Mouse (Mus musculus) v-Abl transformed pro-B cells (cell line): ENCODE measurements at regions not wholly inside any gene's neighbourhood (a gene's known extent, or its start where the extent isn't known, plus 50 kb on each side); places are given as distances from the start of the nearest gene placed in this dataset.

Experiments
- in situ Hi-C, 2 experiments: fragments of 400-800 bp; cut with MboI; formaldehyde crosslinking; loops; one replicate each; pipeline ENCODE4 v1.15.1; 2025; ENCODE audit not compliant: unreplicated experiment in 2 of 2

- in situ Hi-C loops = loop anchor here (5.0 to 25.0 kb wide), 3 partner anchors 317 to 622 kb away; partner anchors contain the start of gene Mad2l1 (in 2 of the 2)
These were observed 78.8 kb upstream of the Serbp1 start for GRCm38 (mm10) chr6:67159224-67159623.

GRCm38 (mm10) chr6:67158765-67159164 lies 79.2 kb upstream of the Serbp1 start:
- in situ Hi-C loops = loop anchor here (5.0 to 25.0 kb wide), 3 partner anchors 316 to 621 kb away; partner anchors contain the start of gene Mad2l1 (in 2 of the 2)

- in situ Hi-C loops = loop anchor here in 1 of 2 experiments (25.0 kb wide), 1 partner anchor 616 kb away; the partner anchor contains the start of gene Mad2l1
These were observed 85.0 kb upstream of the Serbp1 start for GRCm38 (mm10) chr6:67152845-67153468.

GRCm38 (mm10) chr6:67151515-67151914 lies 86.5 kb upstream of the Serbp1 start:
- in situ Hi-C loops = loop anchor here in 1 of 2 experiments (25.0 kb wide), 1 partner anchor 614 kb away; the partner anchor contains the start of gene Mad2l1

- in situ Hi-C loops = loop anchor here (5.0 to 25.0 kb wide), 2 partner anchors 182 to 312 kb away; no protein-coding TSS in a partner anchor
These were observed 88.6 kb upstream of the Serbp1 start for GRCm38 (mm10) chr6:67149425-67149824.

GRCm38 (mm10) chr6:67146708-67147107 lies 91.3 kb upstream of the Serbp1 start:
- in situ Hi-C loops = loop anchor here (5.0 to 25.0 kb wide), 2 partner anchors 179 to 309 kb away; no protein-coding TSS in a partner anchor

GRCm38 (mm10) chr6:67145969-67146368 lies 92.0 kb upstream of the Serbp1 start:
- in situ Hi-C loops = loop anchor here (5.0 to 25.0 kb wide), 2 partner anchors 179 to 309 kb away; no protein-coding TSS in a partner anchor

GRCm38 (mm10) chr6:67144946-67145716 lies 92.8 kb upstream of the Serbp1 start:
- in situ Hi-C loops = loop anchor here (5.0 to 25.0 kb wide), 2 partner anchors 178 to 308 kb away; no protein-coding TSS in a partner anchor

GRCm38 (mm10) chr6:67142179-67142578 lies 95.8 kb upstream of the Serbp1 start:
- in situ Hi-C loops = loop anchor here in 1 of 2 experiments (5.0 to 25.0 kb wide), 2 partner anchors 175 to 305 kb away; no protein-coding TSS in a partner anchor

- in situ Hi-C loops = loop anchor here in 1 of 2 experiments (5.0 to 25.0 kb wide), 2 partner anchors 173 to 303 kb away; no protein-coding TSS in a partner anchor
These were observed 97.2 kb upstream of the Serbp1 start for GRCm38 (mm10) chr6:67140645-67141250.

GRCm38 (mm10) chr6:67139012-67139375 lies 99.0 kb upstream of the Serbp1 start:
- in situ Hi-C loops = loop anchor here in 1 of 2 experiments (5.0 to 25.0 kb wide), 2 partner anchors 102 to 302 kb away; partner anchors contain the start of gene Gadd45a

- in situ Hi-C loops = loop anchor here in 1 of 2 experiments (5.0 to 25.0 kb wide), 2 partner anchors 101 to 301 kb away; partner anchors contain the start of gene Gadd45a
These were observed 99.5 kb upstream of the Serbp1 start for GRCm38 (mm10) chr6:67138302-67139011.

GRCm38 (mm10) chr6:67137482-67137881 lies 100.2 kb upstream of the Gadd45a start:
- in situ Hi-C loops = loop anchor here in 1 of 2 experiments (5.0 to 25.0 kb wide), 2 partner anchors 100 to 300 kb away; partner anchors contain the start of gene Gadd45a

- in situ Hi-C loops = loop anchor here (5.0 to 25.0 kb wide), 3 partner anchors 93 to 298 kb away; partner anchors contain the start of gene Gadd45a (in 1 of the 2)
These were observed 97.7 kb upstream of the Gadd45a start for GRCm38 (mm10) chr6:67134915-67135314.

- in situ Hi-C loops = loop anchor here (5.0 to 25.0 kb wide), 2 partner anchors 88 to 293 kb away; no protein-coding TSS in a partner anchor
These were observed 93.5 kb upstream of the Gadd45a start for GRCm38 (mm10) chr6:67130540-67131301.

GRCm38 (mm10) chr6:67129626-67130025 lies 92.4 kb upstream of the Gadd45a start:
- in situ Hi-C loops = loop anchor here (5.0 to 25.0 kb wide), 2 partner anchors 87 to 292 kb away; no protein-coding TSS in a partner anchor

GRCm38 (mm10) chr6:67128503-67129463 lies 91.5 kb upstream of the Gadd45a start:
- in situ Hi-C loops = loop anchor here in 1 of 2 experiments (25.0 kb wide), 1 partner anchor 291 kb away; no protein-coding TSS in a partner anchor
